Mouse (Mus musculus) bone marrow, adult 2 months (tissue): Measurements from ENCODE around the gene Adora3. TPM values are rescaled to one million over a fixed set of nuclear protein-coding genes. Genes with fewer than 3 reads are reported as not detected.

Experiments
- H3K27ac ChIP-seq: fragments of 200-500 bp; 2 replicates; pipeline ENCODE4 v1.5.1; 2012; ENCODE audit warnings: low read depth, mild to moderate bottlenecking, control low read depth, inconsistent platforms, low read length; ENCODE audit not compliant: control insufficient read depth, poor library complexity, insufficient read depth
- H3K4me1 ChIP-seq: fragments of 200-500 bp; 2 replicates; pipeline ENCODE4 v1.6.1; 2011; ENCODE audit warnings: low read length; ENCODE audit not compliant: control insufficient read depth, insufficient read depth
- H3K4me3 ChIP-seq: fragments of 200-500 bp; replicated peaks from 2 replicates; pipeline ENCODE3; 2011; ENCODE audit warnings: mild to moderate bottlenecking, low read depth, low read length, control low read depth; ENCODE audit not compliant: control insufficient read depth
- CTCF ChIP-seq: fragments of 200-500 bp; IDR thresholded peaks from 2 replicates; pipeline ENCODE4 v1.5.1; 2011; ENCODE audit warnings: low read length, control low read depth; ENCODE audit not compliant: control insufficient read depth, insufficient read depth
- POLR2A ChIP-seq: fragments of 200-500 bp; IDR thresholded peaks from 2 replicates; pipeline ENCODE4 v1.6.1; 2011; ENCODE audit warnings: low read depth, mild to moderate bottlenecking, control low read depth, low read length, borderline replicate concordance; ENCODE audit not compliant: control insufficient read depth
- WGBS: fragments of 180-500 bp; shearing (Covaris S2); methylation state at CpG from one replicate; pipeline ENCODE4 v1.1.7; 2018; 5-methylcytosine and 5-hydroxymethylcytosine counted together
- polyA plus RNA-seq: library from polyadenylated mRNA; stranded (reverse); fragments of >200 nt; gene quantifications from 2 replicates; pipeline ENCODE4 v1.2.4, GENCODE M21; 2011; ENCODE audit warnings: low replicate concordance; ENCODE audit not compliant: missing spikeins, insufficient read depth, insufficient read length

Gene Adora3
- polyA plus RNA-seq, 1 experiment = 3.4 TPM

DNA sequence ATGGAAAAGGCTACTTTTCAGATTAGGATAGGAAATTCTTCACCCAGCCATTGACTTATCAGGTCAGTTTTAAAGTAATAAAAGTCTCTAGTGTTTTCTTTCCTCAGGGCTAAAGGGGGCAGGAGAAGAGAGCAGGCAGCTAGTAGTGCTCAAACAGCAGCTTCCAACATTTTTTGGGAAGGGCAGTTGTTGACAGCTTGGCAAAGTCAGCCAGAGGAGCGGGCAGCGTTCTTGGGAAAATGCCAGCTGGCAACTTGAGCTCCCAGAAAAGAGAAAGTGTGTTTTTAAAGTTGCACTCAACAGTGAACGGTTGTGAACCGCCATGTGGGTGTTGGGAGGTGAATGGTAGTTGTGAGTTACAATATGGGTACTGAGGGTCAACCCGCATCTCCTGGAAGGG, 64.4 kb downstream of the Adora3 start:
- WGBS = 86% methylated on average over 5 of the region's 5 CpGs
- Histone ChIP-seq H3K27ac (no peak overlapping the region), H3K4me3 (no peak overlapping the region), H3K4me1 (no peaks in the 10 kb centered on the region; the same call in 1 of the 2 replicates)
- no peak for TF ChIP-seq CTCF
- no peak for TF ChIP-seq POLR2A

DNA sequence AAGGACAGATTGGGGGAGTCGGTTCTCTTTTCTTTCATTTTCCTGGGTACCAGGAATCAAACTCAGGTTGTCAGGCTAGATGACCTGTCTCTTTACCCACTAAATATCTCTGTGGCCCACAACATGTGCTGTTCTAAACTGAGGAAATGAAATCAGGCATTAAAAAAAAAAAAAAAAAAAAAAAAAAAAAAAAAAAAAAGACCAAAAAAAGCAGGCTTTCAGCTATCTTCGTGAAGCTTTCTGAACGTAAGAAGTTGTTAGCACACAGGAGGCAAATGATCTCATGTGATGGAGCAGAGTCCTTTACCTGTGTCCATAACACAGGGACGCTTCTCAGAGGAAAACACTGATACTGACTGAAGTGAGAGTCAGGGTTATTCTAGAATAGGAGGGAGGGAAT, 65.5 kb downstream of the Adora3 start:
- WGBS = 71% methylated on average over 4 of the region's 4 CpGs
- TF ChIP-seq POLR2A (no peak), CTCF (no peak)
- Histone ChIP-seq H3K4me1 (no peaks in the 10 kb centered on the region; the same call in 1 of the 2 replicates), H3K4me3 (no peak overlapping the region), H3K27ac (no peak overlapping the region)

DNA sequence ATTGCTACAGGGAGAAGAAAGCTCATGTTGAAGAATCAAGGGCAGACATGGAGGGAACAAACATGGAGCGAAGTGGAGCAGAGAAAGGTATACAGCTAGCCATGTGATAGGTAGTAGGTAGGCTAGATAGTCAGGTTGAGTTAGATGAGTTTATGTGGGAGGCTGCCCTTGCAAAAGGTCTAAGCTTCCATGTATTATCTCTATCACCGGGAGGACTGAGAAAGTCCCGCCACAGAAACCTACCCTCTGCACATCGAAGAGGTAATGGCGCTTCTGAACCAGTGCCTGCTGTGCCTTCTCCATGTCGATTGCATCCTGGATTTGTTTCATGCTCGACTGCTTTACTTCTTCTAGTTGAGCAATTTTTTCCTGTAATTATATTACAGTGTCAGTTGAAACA, 80.7 kb downstream of the Adora3 start:
- TF ChIP-seq POLR2A (no peak), CTCF (no peak)
- H3K4me3 ChIP-seq = no peak overlapping the region
- no peaks in the 10 kb centered on the region for H3K4me1 ChIP-seq
- 84% methylated on average over 7 of the region's 7 CpGs for WGBS
- no peak overlapping the region for H3K27ac ChIP-seq

DNA sequence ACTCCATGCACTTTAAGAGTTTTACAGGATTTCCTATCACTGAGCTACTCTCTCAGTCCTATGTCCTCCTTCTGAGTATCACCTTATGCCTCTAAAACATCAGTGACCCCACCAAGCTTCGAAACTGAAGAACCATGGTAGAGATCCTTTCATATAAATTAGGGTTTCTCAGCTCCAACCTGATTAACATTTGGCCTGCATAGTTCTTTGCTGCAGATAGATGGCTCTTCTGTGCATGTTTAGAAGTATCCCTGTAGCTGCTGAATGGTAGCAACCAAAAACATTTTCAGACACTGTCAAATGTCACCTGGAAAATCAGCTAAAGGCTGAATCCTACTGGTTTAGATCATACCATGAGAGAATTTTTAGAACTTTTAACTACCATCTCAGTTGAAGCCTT, 86.6 kb downstream of the Adora3 start:
- TF ChIP-seq POLR2A = no peak
- no peak for TF ChIP-seq CTCF
- Histone ChIP-seq H3K4me1 (no peaks in the 10 kb centered on the region), H3K27ac (no peak overlapping the region), H3K4me3 (no peak overlapping the region)
- 83% methylated on average over 1 of the region's 1 CpGs for WGBS

DNA sequence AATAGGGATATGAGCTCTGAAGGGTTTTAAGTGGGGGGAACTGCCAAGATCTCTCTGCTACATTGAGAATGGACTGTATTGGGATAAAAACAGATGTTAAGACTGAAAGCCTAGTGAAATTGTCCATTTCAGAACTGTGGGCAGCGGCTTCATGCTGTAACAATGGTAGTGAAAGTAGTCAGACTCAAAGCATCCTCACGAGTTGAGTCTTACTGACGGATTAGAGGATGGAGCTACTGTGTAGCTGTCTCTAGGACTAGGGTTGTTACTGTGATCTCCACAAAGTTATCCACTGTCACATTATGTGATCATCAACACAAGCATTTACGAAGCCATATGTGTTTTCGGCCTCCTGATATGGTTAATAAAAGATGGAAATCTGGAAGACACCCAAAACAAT, 87.5 kb downstream of the Adora3 start:
- Histone ChIP-seq H3K4me3 (peak overlapping the region; percentile 92), H3K4me1 (no peaks in the 10 kb centered on the region), H3K27ac (no peak overlapping the region)
- 46% methylated on average over 5 of the region's 5 CpGs for WGBS
- no peak for TF ChIP-seq POLR2A
- no peak for TF ChIP-seq CTCF

Other genes starting within 250 kb of the Adora3 start
- gene Ddx20, start 183.3 kb upstream of the Adora3 start, polyA plus RNA-seq = 16.9 and 20.5 TPM in 2 replicates
- gene Inka2, start 166.3 kb upstream of the Adora3 start, polyA plus RNA-seq = 1.5 TPM in 1 of 2 replicates, not detected in the other
- gene Rap1a, start 69.5 kb upstream of the Adora3 start, polyA plus RNA-seq = 91.9 and 112 TPM in 2 replicates
- not detected in 2 replicates for gene Tmigd3, start within 50 bp of the Adora3 start, polyA plus RNA-seq
- 27.2 and 72.9 TPM in 2 replicates for gene I830077J02Rik, start 61.8 kb downstream of the Adora3 start, polyA plus RNA-seq
- 15.8 and 23.9 TPM in 2 replicates for gene Wdr77, start 88.5 kb downstream of the Adora3 start, polyA plus RNA-seq
- gene Atp5f1, start 89.2 kb downstream of the Adora3 start, polyA plus RNA-seq = 125 and 184 TPM in 2 replicates
- 5.5 and 16.0 TPM in 2 replicates for gene Ovgp1, start 102.9 kb downstream of the Adora3 start, polyA plus RNA-seq
- gene Pifo, start 143.8 kb downstream of the Adora3 start, polyA plus RNA-seq = not detected in 2 replicates
- 5.1 and 9.9 TPM in 2 replicates for gene Chil5, start 162.0 kb downstream of the Adora3 start, polyA plus RNA-seq
- not detected in 2 replicates for gene Chia1, start 242.4 kb downstream of the Adora3 start, polyA plus RNA-seq